Mouse (Mus musculus) liver, embryonic 14.5 days (tissue): ENCODE data around the gene Unc13a. TPM values are rescaled to one million over a fixed set of nuclear protein-coding genes. Genes with fewer than 3 reads are reported as not detected.

Source experiments
- ATAC-seq: fragments of 200-750 bp; cut with Nextera tagmentation; 2 replicates; pipeline ENCODE4 v1.8.0; 2017; ENCODE audit warnings: moderate number of reproducible peaks, mild to moderate bottlenecking, moderate library complexity; ENCODE audit not compliant: insufficient read depth
- DNase-seq, 3 experiments: peaks; one replicate each; pipeline ENCODE4 v3.0.0-alpha.2; 2012 to 2013; ENCODE audit warnings: low read depth in 3 of 3, low spot score in 3 of 3
- H3K27ac ChIP-seq: fragments of 300-500 bp; sonication (generic); 2 replicates; pipeline ENCODE4 v1.5.1; 2014; ENCODE audit warnings: moderate library complexity, mild to moderate bottlenecking, control low read depth, inconsistent platforms
- H3K27me3 ChIP-seq: fragments of 300-500 bp; sonication (generic); 2 replicates; pipeline ENCODE4 v1.6.1; 2014; ENCODE audit warnings: mild to moderate bottlenecking, low read length, moderate library complexity; ENCODE audit not compliant: control insufficient read depth, insufficient read depth
- H3K36me3 ChIP-seq: fragments of 300-500 bp; sonication (generic); replicated peaks from 2 replicates; pipeline ENCODE4 v1.6.1; 2014; ENCODE audit warnings: low read depth; ENCODE audit not compliant: control insufficient read depth, insufficient read depth
- H3K4me1 ChIP-seq, 2 experiments: fragments of 200-500 bp in 1 of 2; fragments of 300-500 bp in 1 of 2; sonication (generic) in 1 of 2; replicated peaks; 2 replicates each; pipeline ENCODE4 v1.6.1; 2012 to 2014; ENCODE audit warnings: antibody characterized with exemption in 1 of 2, inconsistent platforms in 1 of 2, low read length in 1 of 2; ENCODE audit not compliant: control insufficient read depth in 2 of 2, insufficient read depth in 2 of 2
- H3K4me2 ChIP-seq: fragments of 300-500 bp; sonication (generic); 2 replicates; pipeline ENCODE4 v1.6.1; 2014; ENCODE audit warnings: low read depth, mild to moderate bottlenecking, control low read depth, moderate library complexity
- H3K4me3 ChIP-seq, 2 experiments: fragments of 200-500 bp in 1 of 2; fragments of 300-500 bp in 1 of 2; sonication (generic) in 1 of 2; 2 replicates each; pipeline ENCODE4 v1.5.1; 2012 to 2014; ENCODE audit warnings: low read depth in 2 of 2, low read length in 2 of 2, mild to moderate bottlenecking in 2 of 2, control low read depth in 1 of 2, inconsistent platforms in 1 of 2, moderate library complexity in 1 of 2; ENCODE audit not compliant: insufficient read depth in 1 of 2
- H3K9ac ChIP-seq: fragments of 300-500 bp; sonication (generic); replicated peaks from 2 replicates; pipeline ENCODE4 v1.6.1; 2014; ENCODE audit warnings: mild to moderate bottlenecking, control low read depth, moderate library complexity
- H3K9me3 ChIP-seq: fragments of 300-500 bp; sonication (generic); 2 replicates; pipeline ENCODE4 v1.6.1; 2016; ENCODE audit warnings: low read length, mixed read lengths; ENCODE audit not compliant: control insufficient read depth
- CTCF ChIP-seq: IDR thresholded peaks from 2 replicates; pipeline ENCODE4 v1.5.1; 2016; ENCODE audit warnings: antibody characterized with exemption, low read depth, control low read depth
- EP300 ChIP-seq: IDR thresholded peaks from 2 replicates; pipeline ENCODE4 v1.6.1; 2016; ENCODE audit warnings: antibody characterized with exemption, low read depth
- WGBS: fragments of 180-500 bp; shearing (Covaris S2); extraction: QIAGEN DNeasy Blood & Tissue Kit; methylation state at CpG from one replicate; pipeline ENCODE4 v1.1.7; 2014; ENCODE audit not compliant: insufficient replicate concordance; 5-methylcytosine and 5-hydroxymethylcytosine counted together
- polyA plus RNA-seq, 2 experiments: library from polyadenylated mRNA; depleted of rRNA in 1 of 2; stranded (reverse) in 1 of 2; unstranded in 1 of 2; fragments of >200 nt; fragmentation: Nextera tagmentation in 1 of 2; extraction: Ambion mirVana in 1 of 2; gene quantifications; 2 replicates each; pipeline versions ENCODE4 v1.2.1 to v1.2.3; 2012 to 2014

Unc13a gene
- polyA plus RNA-seq, 2 experiments: 0.13 to 0.34 TPM

DNA sequence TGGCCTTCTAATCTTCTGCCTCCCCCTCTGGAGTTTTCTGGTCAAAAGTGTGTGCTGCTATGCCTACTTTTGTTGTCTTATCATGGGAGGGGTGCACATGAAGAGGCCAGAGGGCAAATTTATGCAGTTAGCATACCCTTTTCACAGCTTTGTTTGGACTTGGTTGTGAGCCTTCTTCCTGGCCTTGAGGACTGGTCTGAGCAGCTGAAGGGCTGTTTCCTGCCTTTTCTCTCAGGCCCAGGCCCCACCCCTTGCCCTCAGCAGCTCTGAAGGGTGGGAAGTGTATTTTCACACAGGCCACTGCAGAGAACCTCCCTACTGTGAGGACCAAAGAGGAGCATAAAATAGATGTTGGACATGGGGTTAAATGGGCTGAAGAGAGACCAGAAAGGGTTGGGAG lies 6.0 kb upstream of the Unc13a start:
- H3K9ac ChIP-seq: no peak overlapping the region

DNA sequence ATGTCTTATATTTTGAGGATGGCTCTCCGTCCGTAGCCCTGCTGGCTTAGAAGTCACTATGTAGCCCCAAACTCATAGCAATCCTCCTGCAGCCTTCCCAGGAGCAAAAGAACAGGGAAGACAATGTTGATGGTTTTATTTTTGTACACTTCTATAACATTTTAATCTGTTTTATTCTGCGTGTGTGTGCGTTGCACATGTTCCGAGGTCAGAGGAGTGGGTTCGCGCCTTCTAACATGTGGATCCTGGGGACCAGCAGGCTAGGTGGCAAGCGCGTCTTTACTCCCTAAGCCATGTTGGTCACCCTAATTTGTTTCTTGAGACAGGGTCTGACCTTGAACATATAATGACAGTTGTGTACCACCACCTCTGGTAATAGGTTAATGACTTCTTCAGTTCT lies 5.2 kb upstream of the Unc13a start:
- H3K9me3 ChIP-seq: no peaks in the 10 kb centered on the region
- no peak overlapping the region for H3K27ac ChIP-seq
- ATAC-seq: no peak
- TF ChIP-seq CTCF (no peak), EP300 (no peak)
- H3K36me3 ChIP-seq: no peaks in the 10 kb centered on the region
- no peaks in the 10 kb centered on the region; the same call in 1 of the 2 replicates for H3K27me3 ChIP-seq
- H3K4me1 ChIP-seq: peaks cover 9 to 19% of the 10 kb centered on the region in 2 experiments
- no peak for DNase-seq
- H3K9ac ChIP-seq: peak overlapping the region; percentile 86
- peak overlapping the region; percentile 87 for H3K4me2 ChIP-seq
- 38% methylated on average over 9 of the region's 9 CpGs for WGBS
- peak overlapping the region; percentile 47 to 82 for H3K4me3 ChIP-seq

More for the DNA sequence above, 6.0 kb upstream of the Unc13a start:
- Histone ChIP-seq H3K4me1 (peaks cover 9 to 17% of the 10 kb centered on the region in 2 experiments), H3K27me3 (no peaks in the 10 kb centered on the region; the same call in none of the 2 replicates), H3K4me3 (no peak overlapping the region), H3K27ac (no peak overlapping the region), H3K36me3 (no peaks in the 10 kb centered on the region), H3K4me2 (peak overlapping the region; percentile 87), H3K9me3 (no peaks in the 10 kb centered on the region)
- no peak for DNase-seq
- ATAC-seq: no peak
- no peak for TF ChIP-seq EP300
- TF ChIP-seq CTCF: no peak

DNA sequence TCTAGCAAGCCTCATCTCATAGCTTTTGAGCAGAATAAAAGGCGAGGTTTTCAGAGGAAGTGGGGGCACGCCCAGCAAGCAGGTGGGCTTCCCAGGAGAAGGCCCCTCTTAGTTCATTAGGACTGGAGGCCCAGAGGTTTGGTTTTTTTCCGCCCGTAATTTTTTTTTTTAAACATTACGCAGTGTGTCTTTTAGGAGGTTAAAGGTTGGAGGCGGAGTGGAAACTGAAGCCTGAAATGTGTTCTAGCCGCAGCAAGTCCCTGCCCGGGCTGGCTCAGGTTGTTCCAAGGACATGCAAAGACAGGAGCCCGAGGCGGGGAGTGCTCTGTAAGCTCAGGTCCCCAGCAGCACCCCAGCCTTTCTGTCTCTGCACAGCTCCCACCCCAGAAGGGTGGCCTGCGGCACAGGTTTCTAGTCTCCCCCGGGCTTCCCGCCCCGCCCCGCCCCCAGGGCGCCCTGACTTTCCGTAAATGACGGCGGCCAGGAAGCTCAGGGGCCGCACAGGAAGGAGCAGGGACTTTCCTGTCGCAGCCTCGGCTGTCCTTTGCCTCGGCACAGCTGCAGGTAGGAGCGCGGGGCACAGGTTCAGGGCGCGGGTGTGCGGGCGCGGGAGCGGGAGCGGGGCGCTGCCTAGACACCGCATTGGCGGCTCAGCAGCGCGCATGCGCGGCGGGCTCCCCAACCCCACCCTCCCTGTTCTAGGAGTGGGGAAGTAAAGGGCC lies 4.6 kb upstream of the Unc13a start, which contains the start of gene Jak3:
Gene Jak3, plus strand, starts transcription at position 277 of the 722 bp plus-strand sequence.
- H3K9ac ChIP-seq: peak within 1 kb of the TSS; percentile 86
- peak; percentile 73 for ATAC-seq
- peak; percentile 48 to 51 (median 49) for DNase-seq
- peaks cover 10 to 21% of the 10 kb centered on the region in 2 experiments for H3K4me1 ChIP-seq
- no peaks in the 10 kb centered on the region for H3K9me3 ChIP-seq
- H3K36me3 ChIP-seq: no peaks in the 10 kb centered on the region
- H3K27ac ChIP-seq: peak within 1 kb of the TSS; percentile 43
- TF ChIP-seq EP300: no peak
- no peak for TF ChIP-seq CTCF
- H3K4me3 ChIP-seq: peak within 1 kb of the TSS; percentile 73 to 82
- 2% methylated on average over 40 of the region's 40 CpGs for WGBS
- peak within 1 kb of the TSS; percentile 87 for H3K4me2 ChIP-seq
- peaks cover 3% of the 10 kb centered on the region for H3K27me3 ChIP-seq

DNA sequence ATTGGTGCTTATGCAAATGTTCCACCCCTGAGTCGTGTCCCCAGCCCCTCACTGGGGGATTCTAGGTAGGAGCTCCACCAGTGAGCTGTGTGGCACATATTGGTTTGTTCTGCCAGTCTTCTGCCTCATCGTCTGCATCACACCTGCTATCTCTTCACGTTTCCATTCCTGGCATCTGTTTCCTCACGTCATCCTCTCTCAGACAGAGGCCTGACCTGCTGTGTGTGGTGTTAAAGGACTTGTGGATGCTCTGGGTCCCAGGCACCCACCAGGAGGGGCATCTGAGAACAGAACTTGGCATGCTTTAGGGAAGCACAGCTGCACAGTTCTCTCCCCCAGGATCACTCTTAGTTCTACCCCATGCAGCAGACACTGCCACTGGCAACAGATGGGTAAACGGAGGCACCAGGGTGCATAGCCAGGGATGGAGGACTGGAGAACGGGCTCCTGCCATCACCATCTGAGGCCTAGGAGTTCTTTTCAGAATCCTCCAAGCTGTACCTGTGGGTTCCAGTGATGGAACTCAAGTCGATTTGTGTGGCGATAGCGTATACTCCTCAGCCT lies 4.0 kb upstream of the Unc13a start:
- ATAC-seq (no peak), DNase-seq (no peak)
- Histone ChIP-seq H3K36me3 (no peaks in the 10 kb centered on the region), H3K27me3 (peaks cover 9% of the 10 kb centered on the region), H3K9me3 (no peaks in the 10 kb centered on the region), H3K4me3 (peak overlapping the region; percentile 73 to 82; a peak in 3 of 4 replicates), H3K4me2 (peak overlapping the region; percentile 87), H3K27ac (no peak overlapping the region), H3K9ac (peak overlapping the region; percentile 86; the same call in 1 of the 2 replicates), H3K4me1 (peaks cover 13 to 21% of the 10 kb centered on the region in 2 experiments)
- TF ChIP-seq EP300 (no peak), CTCF (no peak)
- whole genome bisulfite sequencing: 45% methylated on average over 9 of the region's 9 CpGs

DNA sequence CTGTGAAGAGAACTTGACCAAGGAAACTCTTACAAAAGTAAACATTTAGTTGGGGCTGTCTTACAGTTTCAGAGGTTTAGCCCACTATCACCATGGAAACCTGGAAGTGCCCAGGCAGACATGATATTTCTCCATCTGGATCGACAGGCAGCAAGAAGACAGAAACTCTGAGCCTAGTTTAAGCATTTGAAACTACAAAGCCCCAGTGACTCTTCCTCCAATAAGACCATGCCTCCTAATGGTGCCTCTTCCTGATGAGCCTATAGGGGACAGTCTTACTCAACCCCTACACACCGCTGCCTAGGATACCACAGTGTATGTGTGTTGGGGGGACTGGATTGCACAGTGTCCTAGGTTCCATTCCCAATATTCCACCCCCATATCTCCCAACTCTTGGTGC lies 2.5 kb upstream of the Unc13a start:
- no peak overlapping the region for H3K4me2 ChIP-seq
- H3K4me1 ChIP-seq: peaks cover 13 to 21% of the 10 kb centered on the region in 2 experiments
- no peaks in the 10 kb centered on the region for H3K36me3 ChIP-seq
- H3K27ac ChIP-seq: no peak overlapping the region
- WGBS: 66% methylated on average over 2 of the region's 2 CpGs
- no peak overlapping the region for H3K4me3 ChIP-seq
- DNase-seq: no peak
- H3K27me3 ChIP-seq: peaks cover 23% of the 10 kb centered on the region
- no peaks in the 10 kb centered on the region for H3K9me3 ChIP-seq
- H3K9ac ChIP-seq: no peak overlapping the region
- TF ChIP-seq CTCF (no peak), EP300 (no peak)
- no peak for ATAC-seq
